Mouse (Mus musculus): Measurements from ENCODE around the gene 1700086D15Rik.

DNA sequence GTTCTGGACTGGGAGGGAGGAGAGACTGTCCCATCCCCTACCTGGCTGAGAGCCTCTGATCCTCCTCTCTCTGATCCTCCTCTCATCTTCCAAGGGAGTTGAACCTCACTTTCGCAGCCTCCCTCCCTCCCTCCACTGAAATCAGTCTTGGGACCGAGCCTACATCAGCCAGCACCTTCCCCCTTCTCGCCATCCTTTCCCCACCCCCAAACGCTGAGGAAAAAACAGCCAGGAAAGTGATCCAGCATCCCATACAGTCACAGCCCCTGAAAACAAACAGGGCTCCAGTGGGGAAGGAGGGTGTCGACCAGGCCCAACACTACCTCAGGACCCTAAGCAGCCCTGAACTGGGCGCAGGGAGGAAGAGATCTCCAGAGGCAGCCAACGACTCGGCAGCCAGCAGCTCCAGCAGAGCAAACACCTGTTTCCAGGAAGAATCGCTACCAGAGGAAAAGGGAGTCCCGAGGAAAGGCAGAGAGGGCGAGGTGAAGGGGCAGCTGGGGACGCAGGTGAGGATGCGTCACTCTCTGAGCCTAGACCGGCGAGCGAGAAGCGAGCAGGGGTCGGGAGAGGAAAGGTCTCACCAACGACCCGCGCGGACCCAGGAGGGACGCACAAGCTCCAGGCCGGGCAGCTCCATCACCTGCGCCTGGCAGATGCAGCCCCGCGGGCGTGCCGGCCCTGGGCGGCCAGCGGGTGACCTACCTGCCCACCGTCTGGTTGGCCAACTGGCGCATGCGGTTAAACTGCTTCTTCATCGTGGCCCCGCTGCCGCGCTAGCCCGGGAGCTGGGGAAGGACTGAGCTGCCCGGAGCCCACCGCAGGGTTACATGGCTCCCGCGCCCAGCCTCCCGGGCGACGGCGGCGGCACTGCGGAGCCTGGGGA, 2.4 kb upstream of the 1700086D15Rik start:
- TF ChIP-seq CTCF (conservative IDR thresholded peaks at IDR 0.05; ENCODE audit: low read length), result no peak
- no peak for TF ChIP-seq NANOG (IDR thresholded peaks at IDR 0.05; ENCODE audit: borderline replicate concordance, low read length)

Data from E14TG2a.4 (cell line).